Mouse (Mus musculus) heart, adult 11 months (tissue): ENCODE results near the gene Shmt2.

Source experiments
- DNase-seq: peaks from one replicate; pipeline ENCODE4 v3.0.0; 2022

Shmt2 gene

GRCm38 (mm10) chr10:127510895-127511617 lies 11.2 kb downstream of the Shmt2 start:
- DNase-seq: peak; percentile 90

- no peak for DNase-seq
Observed at GRCm38 (mm10) chr10:127509837-127510701, 12.2 kb downstream of the Shmt2 start.

DNA sequence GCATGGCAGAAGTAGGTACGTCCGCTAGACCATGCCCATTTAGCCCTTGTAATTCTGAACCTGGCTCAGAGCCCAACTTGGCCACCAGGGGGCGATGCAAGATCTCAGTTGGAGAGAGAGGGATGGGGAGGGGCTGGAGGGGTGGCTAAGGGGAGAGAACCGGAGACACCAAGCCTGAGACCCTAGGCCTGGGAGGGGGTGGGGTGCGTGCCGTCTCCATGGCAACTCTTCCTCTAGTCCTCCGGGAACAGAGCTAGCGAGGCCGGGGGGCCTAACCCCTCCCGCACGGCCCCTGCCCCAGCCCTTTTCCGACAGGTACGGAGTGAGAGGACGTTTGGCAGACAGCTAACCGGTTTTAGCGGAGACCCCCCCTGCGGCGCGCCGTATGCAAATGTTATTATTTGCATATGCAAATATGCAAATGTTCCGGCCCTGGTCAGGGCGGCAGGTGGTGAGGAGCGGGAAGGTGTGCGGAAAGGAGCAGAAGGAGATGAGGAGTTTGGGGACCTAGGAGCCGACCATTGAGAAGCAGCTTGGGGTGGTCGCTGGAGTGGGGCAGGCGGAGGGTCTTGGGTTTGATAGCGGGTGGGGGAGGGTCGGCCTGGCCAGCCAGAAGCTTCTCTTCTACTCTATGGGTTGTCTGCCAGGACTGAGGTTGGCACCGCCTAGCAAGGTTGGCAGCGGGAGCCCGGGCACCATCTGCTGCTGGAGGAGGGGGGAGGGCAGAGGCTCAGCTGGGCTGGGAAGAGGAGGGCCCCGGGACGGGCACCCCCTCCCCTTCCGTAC lies 13.0 kb downstream of the Shmt2 start:
- peak; percentile 97 for DNase-seq

- peak; percentile 94 for DNase-seq
Observed at GRCm38 (mm10) chr10:127508239-127508638, 14.0 kb downstream of the Shmt2 start.

DNA sequence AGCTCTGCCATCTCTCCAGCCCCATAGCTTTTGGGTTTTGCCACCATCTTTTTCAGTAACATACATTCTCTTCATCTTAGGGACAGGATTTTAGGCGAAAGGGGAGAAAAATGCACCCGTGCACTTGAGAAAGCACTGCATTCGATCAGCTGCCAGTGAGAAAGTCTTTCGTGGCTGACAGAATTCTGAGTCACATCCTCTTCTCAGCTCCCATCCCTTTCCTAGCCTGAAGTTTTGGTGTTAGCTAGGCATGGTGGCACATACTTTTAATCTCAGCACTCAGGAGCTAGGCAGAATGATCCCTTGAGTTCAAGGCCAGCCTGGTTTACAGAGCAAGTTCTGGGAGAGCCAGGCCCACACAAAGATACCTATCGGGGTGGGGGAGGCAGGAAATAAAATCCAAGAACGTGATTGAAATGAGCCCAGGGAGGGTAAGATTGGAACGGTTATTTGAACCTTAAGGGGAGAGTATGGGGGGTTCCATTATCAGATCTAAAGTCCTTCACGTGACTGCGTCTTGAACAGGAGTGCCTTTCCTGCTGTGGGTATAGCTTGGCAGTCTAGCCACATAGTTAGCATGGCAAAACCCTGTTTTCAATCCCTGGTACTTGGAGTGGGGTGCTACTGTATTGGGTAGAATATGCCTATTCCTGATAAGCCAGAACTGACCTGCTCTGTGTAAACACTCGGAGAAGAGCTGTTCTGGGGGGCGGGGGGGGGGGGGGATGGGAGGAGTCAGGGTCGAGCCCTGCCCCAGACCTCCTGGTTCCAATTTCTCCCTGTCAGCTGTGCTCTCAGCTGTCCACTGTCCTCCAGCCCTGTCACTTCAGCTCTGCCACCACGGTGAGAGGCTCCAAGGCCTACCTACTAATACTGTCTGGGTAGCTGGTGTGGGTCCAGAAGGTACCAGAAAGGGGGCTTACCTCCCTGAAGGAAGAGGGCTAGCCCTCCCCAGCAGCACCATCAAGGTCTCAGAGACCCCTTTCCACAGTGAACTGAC lies 21.1 kb downstream of the Shmt2 start, which contains the start of gene Stac3:
Gene Stac3 (plus strand): TSS at position 793 of the 1,000 bp plus-strand sequence.
- no peak for DNase-seq

- DNase-seq: no peak
Observed at GRCm38 (mm10) chr10:127500042-127500441, 22.2 kb downstream of the Shmt2 start.

DNA sequence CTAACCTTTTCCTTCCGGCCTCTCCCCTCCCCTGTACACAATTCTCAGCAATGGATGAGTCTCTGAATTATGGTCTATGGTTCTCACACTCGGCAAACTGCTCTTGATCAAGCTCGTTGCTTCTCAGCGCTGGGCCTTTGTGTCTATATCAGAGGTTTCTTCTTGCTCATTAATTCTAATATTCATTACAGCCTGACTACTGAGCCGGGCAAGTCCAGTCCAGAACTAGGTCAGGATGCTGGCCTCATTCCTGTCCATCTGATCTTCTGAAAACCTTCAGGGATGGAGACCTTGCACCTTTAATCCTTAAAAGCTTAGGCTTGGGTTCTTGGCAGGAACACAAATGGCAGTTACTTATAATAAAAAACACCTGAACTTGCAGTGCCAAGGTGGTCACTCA lies 22.7 kb downstream of the Shmt2 start:
- DNase-seq: no peak

GRCm38 (mm10) chr10:127496156-127496555 lies 26.1 kb downstream of the Shmt2 start:
- no peak for DNase-seq

DNA sequence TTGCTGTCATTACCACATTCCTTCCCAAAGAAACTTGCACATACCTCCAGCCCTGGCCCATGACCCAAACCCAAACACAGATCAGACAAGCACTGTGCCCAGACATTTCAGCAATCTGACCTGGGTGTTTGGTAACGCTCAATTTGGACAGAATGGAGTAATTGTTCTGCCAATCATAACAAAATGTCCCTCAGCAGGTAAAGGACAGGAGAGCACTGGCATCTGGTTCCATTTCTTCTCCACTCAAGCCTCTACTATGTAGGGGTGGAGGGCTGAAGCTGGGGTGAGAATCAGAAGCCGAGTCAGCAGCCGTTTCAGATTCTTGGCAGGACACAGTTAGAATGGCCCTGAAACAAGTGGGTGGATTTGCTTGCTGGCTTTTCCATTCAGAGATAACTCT lies 30.1 kb downstream of the Shmt2 start:
- no peak for DNase-seq

DNA sequence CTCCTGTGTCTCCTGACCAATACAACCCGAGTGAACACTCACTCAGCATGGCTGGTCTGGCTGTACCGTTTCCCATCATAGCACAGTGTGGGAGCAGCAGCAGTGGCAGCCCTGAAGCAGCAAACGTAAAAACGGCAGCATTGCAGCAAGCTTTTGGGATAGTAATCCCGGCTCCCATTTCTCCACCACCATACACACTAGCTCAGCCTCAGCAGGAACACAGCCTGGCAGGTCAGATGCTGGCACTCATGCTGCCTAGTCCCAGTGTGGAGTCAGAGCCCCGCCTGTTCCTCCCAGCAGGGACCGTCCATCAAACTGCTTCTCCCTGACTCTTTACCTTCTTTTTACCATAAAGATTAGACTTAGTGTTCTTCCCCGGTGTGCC lies 31.1 kb downstream of the Shmt2 start:
- no peak for DNase-seq

DNA sequence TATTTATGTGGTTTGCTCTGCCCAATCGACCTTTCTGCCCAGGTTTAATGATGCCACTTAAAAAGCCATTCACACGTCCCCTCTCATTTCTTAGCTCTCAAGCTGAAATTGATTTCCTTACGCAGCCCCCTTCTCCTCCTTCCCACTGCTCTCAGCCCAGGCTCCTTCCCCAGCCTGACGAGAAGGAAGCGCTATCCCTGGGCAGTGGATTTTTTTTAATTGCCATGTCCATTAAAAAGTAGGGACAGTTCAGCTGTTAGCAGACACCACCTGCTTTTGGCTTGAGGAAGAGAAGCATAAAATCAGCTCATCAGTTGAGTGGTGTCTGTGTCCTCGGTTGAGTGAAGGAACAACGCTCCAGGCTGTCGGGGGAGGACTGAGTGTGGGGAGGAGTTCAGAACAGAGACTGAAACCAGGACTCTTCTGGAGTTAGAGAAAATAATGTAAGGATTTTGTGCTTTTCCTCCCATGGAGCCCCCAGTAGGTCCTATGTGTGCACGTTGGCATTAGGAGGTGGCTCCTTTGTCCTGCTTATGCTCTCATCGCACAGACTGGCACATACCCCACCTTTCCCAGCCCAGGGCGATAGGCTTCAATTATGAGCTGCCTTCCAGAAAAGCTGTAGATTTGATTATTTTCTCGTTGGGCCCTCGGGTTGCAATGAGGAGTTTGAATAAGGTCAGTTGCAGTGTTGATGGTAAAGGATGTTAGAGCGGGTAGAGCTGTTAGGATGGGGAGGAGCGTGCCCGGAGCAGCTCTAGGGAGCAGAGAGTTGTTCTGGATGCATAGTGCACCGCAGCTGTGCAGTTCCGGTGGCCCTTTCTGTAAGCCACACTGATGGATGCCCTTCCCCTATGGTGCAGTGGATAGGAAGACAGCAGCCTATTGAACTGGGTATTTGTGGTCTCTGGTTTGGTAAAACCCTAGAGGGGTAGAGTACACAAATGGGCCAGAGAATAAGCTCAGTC lies 31.8 kb downstream of the Shmt2 start:
- no peak for DNase-seq

- DNase-seq: no peak
Observed at GRCm38 (mm10) chr10:127488856-127489255, 33.4 kb downstream of the Shmt2 start.

- DNase-seq: no peak
Observed at GRCm38 (mm10) chr10:127485235-127485634, 37.0 kb downstream of the Shmt2 start.

GRCm38 (mm10) chr10:127480833-127481813 lies 41.1 kb downstream of the Shmt2 start:
- peak; percentile 97 for DNase-seq

DNA sequence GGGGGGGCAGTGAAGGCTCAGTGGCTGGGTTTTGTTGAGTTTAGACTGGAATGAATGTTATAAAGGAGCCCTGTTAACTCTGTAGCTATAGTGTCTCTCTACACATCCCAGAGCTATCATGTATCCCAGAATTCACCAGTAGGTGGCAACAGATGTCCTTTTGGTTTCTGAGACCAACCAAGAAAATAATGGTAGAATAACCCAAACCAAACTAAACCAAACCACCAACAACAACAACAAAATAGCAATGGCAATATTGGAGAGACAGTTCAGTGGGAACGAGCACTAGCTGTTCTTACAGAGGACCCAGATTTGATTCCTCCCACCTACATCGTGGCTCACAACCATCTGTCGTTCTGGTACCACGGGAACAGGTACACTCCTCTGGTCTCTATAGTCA lies 43.1 kb downstream of the Shmt2 start:
- no peak for DNase-seq

DNA sequence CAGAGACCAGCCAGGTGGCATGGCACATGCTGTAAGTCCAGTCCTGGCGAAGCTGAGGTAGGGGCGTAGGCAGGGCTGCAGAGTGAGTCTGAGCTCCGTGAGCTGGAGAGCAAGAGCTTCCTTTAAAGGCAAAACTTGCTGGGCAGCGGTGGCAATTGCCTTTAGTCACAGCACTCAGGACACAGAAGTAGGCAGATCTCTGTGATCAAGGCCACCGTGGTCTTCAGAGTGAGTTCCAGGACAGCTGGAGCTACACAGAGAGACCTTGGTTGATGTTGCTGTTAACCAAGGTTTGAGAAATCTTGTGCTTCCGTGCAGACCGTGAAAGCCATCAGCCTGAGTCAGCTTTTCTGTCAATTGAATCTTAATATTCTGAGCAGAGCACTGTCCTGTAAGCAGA lies 44.9 kb downstream of the Shmt2 start:
- no peak for DNase-seq

- DNase-seq: no peak
Observed at GRCm38 (mm10) chr10:127476541-127476940, 45.7 kb downstream of the Shmt2 start.

GRCm38 (mm10) chr10:127475175-127475574 lies 47.1 kb downstream of the Shmt2 start:
- no peak for DNase-seq

- no peak for DNase-seq
Observed at GRCm38 (mm10) chr10:127472722-127473121, 49.5 kb downstream of the Shmt2 start.
